Mouse (Mus musculus): ENCODE measurements at regions not wholly inside any gene's neighbourhood (a gene's known extent, or its start where the extent isn't known, plus 50 kb on each side); places are given as distances from the start of the nearest gene placed in this dataset.

DNA sequence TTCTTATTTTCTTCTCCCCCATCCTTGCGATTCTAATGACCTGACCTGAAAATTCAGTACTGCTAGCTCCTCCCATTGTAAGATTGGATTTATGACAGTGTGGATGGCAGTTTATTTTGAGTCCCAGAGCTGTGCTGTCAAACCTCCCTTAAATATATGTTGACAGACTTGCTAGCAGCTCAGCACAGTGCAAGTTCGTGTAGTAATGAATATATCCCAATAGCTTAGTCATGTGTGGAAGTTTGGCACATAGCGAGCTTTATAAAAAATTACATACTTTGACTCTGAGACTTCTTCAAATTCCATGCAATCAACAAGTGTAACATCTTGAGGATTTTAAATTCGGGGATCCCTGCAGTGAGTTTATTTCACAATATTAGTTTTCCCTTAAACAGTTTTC is 243.5 kb downstream of the Slc16a7 start:
- TF ChIP-seq HCFC1 (IDR thresholded peaks at IDR 0.05; ENCODE audit: borderline replicate concordance, insufficient read depth, low read length) (no peak), CHD2 (IDR thresholded peaks at IDR 0.05; ENCODE audit: low read depth, low read length) (no peak), MAFK (IDR thresholded peaks at IDR 0.05; ENCODE audit: insufficient read depth, low read depth, low read length) (no peak), ZC3H11A (IDR thresholded peaks at IDR 0.05; ENCODE audit: borderline replicate concordance, low read depth, low read length) (no peak)

Measured in ES-E14 (cell line).